Mouse (Mus musculus) bone marrow macrophage, adult 2 months (primary cell): Measurements from ENCODE around the gene Lrfn3. TPM values are rescaled to one million over a fixed set of nuclear protein-coding genes. Genes with fewer than 3 reads are reported as not detected.

Source experiments
- H3K27ac ChIP-seq: 2 replicates; pipeline ENCODE4 v1.5.1; 2012; ENCODE audit warnings: low read depth, low read length; ENCODE audit not compliant: insufficient read depth
- H3K4me1 ChIP-seq: 2 replicates; pipeline ENCODE4 v1.6.1; 2012; ENCODE audit warnings: low read length; ENCODE audit not compliant: control insufficient read depth, insufficient read depth
- H3K4me3 ChIP-seq: 2 replicates; pipeline ENCODE4 v1.5.1; 2012; ENCODE audit warnings: mild to moderate bottlenecking, low read length, moderate library complexity; ENCODE audit not compliant: insufficient read depth
- CTCF ChIP-seq: IDR thresholded peaks from 2 replicates; pipeline ENCODE4 v1.5.1; 2012; ENCODE audit warnings: low read depth, mild to moderate bottlenecking, low read length, moderate library complexity
- POLR2A ChIP-seq: IDR thresholded peaks from 2 replicates; pipeline ENCODE4 v1.6.1; 2012; ENCODE audit warnings: mild to moderate bottlenecking, low read depth, low read length, borderline replicate concordance
- polyA plus RNA-seq: library from polyadenylated mRNA; stranded (reverse); fragments of >200 nt; gene quantifications from 2 replicates; pipeline ENCODE4 v1.2.4, GENCODE M21; 2012; ENCODE audit not compliant: missing spikeins, insufficient read depth, insufficient read length

The Lrfn3 gene
- polyA plus RNA-seq, 1 experiment: not detected

GRCm38 (mm10) chr7:30346635-30347379 is 15.8 kb downstream of the Lrfn3 start:
- no peak for TF ChIP-seq CTCF
- TF ChIP-seq POLR2A: no peak
- no peaks in the 10 kb centered on the region for H3K4me1 ChIP-seq
- no peak overlapping the region for H3K27ac ChIP-seq
- H3K4me3 ChIP-seq: no peak overlapping the region

GRCm38 (mm10) chr7:30339432-30340109 is 23.0 kb downstream of the Lrfn3 start:
- no peak overlapping the region for H3K4me3 ChIP-seq
- H3K27ac ChIP-seq: no peak overlapping the region
- TF ChIP-seq CTCF (no peak), POLR2A (no peak)
- no peaks in the 10 kb centered on the region for H3K4me1 ChIP-seq

- H3K27ac ChIP-seq: no peak overlapping the region
- peaks cover 4% of the 10 kb centered on the region; the same call in 1 of the 2 replicates for H3K4me1 ChIP-seq
- TF ChIP-seq CTCF (peak; percentile 94), POLR2A (no peak)
- H3K4me3 ChIP-seq: no peak overlapping the region
These were observed 26.2 kb downstream of the Lrfn3 start for GRCm38 (mm10) chr7:30336384-30336783.

GRCm38 (mm10) chr7:30335688-30336087 is 26.9 kb downstream of the Lrfn3 start:
- no peak overlapping the region for H3K27ac ChIP-seq
- peaks cover 4% of the 10 kb centered on the region; the same call in 1 of the 2 replicates for H3K4me1 ChIP-seq
- TF ChIP-seq CTCF (no peak), POLR2A (no peak)
- no peak overlapping the region for H3K4me3 ChIP-seq

- peaks cover 4% of the 10 kb centered on the region; the same call in 1 of the 2 replicates for H3K4me1 ChIP-seq
- H3K4me3 ChIP-seq: no peak overlapping the region
- TF ChIP-seq CTCF: no peak
- TF ChIP-seq POLR2A: no peak
- no peak overlapping the region for H3K27ac ChIP-seq
These were observed 28.0 kb downstream of the Lrfn3 start for GRCm38 (mm10) chr7:30334563-30334962.

GRCm38 (mm10) chr7:30333436-30333835 is 29.1 kb downstream of the Lrfn3 start:
- Histone ChIP-seq H3K4me3 (no peak overlapping the region), H3K4me1 (peaks cover 4% of the 10 kb centered on the region; the same call in 1 of the 2 replicates), H3K27ac (no peak overlapping the region)
- TF ChIP-seq CTCF (no peak), POLR2A (no peak)

GRCm38 (mm10) chr7:30332622-30333259 is 29.8 kb downstream of the Lrfn3 start:
- H3K4me3 ChIP-seq: no peak overlapping the region
- no peak for TF ChIP-seq CTCF
- no peak for TF ChIP-seq POLR2A
- H3K27ac ChIP-seq: no peak overlapping the region
- H3K4me1 ChIP-seq: peaks cover 4% of the 10 kb centered on the region; the same call in 1 of the 2 replicates

GRCm38 (mm10) chr7:30331887-30332286 is 30.7 kb downstream of the Lrfn3 start:
- peak; percentile 62 for TF ChIP-seq CTCF
- no peak for TF ChIP-seq POLR2A
- H3K27ac ChIP-seq: no peak overlapping the region
- H3K4me3 ChIP-seq: no peak overlapping the region
- peaks cover 4% of the 10 kb centered on the region; the same call in 1 of the 2 replicates for H3K4me1 ChIP-seq

GRCm38 (mm10) chr7:30328379-30328778 is 34.2 kb downstream of the Lrfn3 start:
- TF ChIP-seq POLR2A (no peak), CTCF (no peak)
- H3K4me1 ChIP-seq: peaks cover 9% of the 10 kb centered on the region
- H3K4me3 ChIP-seq: no peak overlapping the region
- H3K27ac ChIP-seq: no peak overlapping the region

GRCm38 (mm10) chr7:30327140-30327539 is 35.4 kb downstream of the Lrfn3 start:
- TF ChIP-seq POLR2A (no peak), CTCF (no peak)
- H3K27ac ChIP-seq: no peak overlapping the region
- no peak overlapping the region for H3K4me3 ChIP-seq
- H3K4me1 ChIP-seq: peaks cover 9% of the 10 kb centered on the region
